Mouse (Mus musculus) urinary bladder, postnatal 25 days (tissue): Measurements from ENCODE around the gene Gxylt1.
"Not testable (repeated sequence)": the region's sequence is repeated elsewhere in the genome, so short reads cannot be mapped to it uniquely, and the experiment has no call there.

ENCODE experiments used
- DNase-seq: peaks from one replicate; pipeline ENCODE4 v3.0.0; 2022; ENCODE audit warnings: low spot score

Gxylt1 gene

GRCm38 (mm10) chr15:93262818-93263217 lies 12.2 kb downstream of the Gxylt1 start:
- DNase-seq: no peak

- no peak for DNase-seq
Observed at GRCm38 (mm10) chr15:93262274-93262673, 12.7 kb downstream of the Gxylt1 start.

DNA sequence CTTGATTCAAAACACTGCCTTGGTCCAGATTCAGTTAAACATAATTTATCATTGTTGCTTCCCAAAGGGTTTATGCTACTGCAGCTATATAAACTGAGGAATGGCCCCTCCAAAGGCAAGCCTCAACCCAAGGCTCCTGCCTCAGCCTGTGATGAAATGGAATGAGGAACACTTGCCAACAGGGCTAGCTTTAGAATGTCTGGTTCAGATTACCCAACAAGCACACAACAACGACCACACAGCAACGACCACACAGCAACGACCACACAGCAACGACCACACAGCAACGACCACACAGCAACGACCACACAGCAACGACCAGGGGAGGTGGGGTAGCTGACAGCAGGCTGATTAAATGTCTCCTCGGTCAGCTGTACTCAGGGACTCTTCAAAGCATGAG lies 15.0 kb downstream of the Gxylt1 start:
- no peak for DNase-seq

GRCm38 (mm10) chr15:93255295-93255694 lies 19.7 kb downstream of the Gxylt1 start:
- DNase-seq: no peak

- no peak for DNase-seq
Observed at GRCm38 (mm10) chr15:93253172-93253571, 21.8 kb downstream of the Gxylt1 start.

GRCm38 (mm10) chr15:93252396-93252795 lies 22.6 kb downstream of the Gxylt1 start:
- DNase-seq: no peak

DNA sequence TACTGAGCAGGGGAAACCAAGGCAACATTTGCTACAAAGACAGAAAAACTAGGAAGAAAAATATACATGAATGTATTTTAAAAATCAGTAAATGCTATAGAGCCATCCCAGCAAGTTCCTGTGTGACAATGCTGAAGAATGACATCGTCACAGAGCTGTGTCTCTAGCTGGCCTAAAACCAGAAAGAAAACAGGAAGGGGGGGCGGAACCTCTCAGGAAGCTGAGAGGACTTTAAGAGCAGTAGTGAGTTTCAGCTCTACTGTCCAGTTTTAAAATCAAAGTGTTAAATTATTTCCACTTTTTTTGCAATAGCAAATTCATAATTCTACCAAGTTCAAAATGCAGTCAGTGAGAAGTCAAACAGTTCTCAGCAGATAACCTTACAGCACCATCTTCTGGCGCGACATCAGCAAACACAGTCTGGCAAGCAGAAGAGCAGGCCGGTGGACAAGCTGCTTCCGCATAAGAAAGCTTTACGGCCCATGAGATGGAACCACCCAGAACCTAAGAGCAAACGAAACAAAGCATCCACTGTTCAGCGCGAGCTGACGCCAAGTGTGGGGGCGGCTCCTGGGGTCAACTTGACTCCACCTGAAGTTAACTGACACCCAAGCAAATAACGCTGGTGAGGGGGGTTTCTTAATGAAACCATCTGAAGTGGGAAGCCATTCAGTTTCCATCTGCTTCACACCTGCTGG lies 23.3 kb downstream of the Gxylt1 start:
- DNase-seq: no peak

GRCm38 (mm10) chr15:93243202-93243601 lies 31.8 kb downstream of the Gxylt1 start:
- no peak for DNase-seq

DNA sequence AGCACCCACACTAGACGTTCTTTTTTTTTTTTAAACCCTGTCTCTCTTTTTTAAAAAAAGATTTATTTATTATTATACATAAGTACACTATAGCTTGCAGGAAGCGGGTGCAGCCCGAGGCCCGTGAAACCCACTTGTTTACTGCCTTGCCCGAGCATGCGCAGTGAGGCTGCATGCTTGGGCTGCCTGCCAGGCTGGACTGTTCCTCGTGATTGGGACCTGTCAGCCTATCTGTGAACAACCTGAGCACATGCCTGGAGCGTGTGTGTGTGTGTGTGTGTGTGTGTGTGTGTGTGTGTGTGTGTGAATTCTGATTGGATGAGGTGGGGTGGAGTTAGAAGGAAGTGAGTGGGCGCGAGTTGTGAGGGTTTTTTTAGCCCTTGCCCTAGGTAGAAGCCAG lies 38.5 kb downstream of the Gxylt1 start:
- not testable (repeated sequence) for DNase-seq

DNA sequence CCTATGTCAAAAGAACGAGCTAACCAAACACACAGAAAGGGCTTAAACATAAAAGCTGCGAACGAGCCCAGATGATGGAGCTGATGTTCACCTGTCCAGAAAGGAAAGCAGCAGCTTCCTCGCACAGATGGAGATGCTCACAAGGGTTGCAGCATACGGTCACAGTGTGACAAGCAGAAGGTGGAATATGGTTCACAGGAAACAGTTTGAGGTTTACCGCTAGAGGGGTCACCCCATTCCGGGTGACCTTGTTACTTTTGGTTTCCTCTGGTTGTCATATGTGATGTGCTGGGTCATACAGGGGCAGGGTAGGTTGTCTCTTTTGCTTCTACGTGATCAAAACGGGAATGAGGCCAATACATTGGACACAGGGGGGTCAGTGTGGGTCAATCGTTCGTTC lies 46.0 kb downstream of the Gxylt1 start:
- no peak for DNase-seq

DNA sequence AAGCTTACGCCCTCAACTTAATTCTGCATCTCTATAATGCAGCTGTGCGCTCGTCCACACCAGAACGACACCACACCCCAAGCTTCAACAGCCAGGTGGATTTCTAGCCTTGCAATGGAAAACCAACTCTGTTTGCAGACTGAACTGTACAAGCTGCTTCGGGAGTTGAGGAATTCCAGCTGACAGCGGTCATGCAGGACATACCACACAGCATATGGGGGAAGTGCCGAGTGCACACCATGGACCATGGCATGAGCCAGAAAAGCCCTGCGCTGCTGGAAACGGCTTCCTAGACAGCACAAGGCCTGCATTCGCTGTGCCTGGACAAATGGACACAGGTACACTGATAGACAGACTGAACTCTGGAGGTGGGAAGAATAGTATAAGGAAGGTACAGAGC lies 46.6 kb downstream of the Gxylt1 start:
- DNase-seq: no peak

DNA sequence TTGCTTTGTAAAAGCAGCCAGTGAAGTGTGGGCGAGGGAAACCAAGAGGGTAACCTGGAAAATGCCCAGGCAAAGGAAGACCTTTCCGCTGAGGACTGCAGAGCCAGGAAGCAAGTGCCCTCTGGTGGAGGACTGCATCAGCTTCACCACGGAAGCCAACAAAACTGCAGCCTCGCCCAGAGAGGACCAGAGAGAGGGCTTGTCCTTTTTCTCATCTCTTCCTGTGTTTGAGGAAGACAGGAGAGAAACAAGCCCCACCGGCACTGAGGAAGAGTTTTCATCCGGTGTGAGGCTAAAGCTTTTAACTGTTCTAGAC lies 47.3 kb downstream of the Gxylt1 start:
- no peak for DNase-seq

DNA sequence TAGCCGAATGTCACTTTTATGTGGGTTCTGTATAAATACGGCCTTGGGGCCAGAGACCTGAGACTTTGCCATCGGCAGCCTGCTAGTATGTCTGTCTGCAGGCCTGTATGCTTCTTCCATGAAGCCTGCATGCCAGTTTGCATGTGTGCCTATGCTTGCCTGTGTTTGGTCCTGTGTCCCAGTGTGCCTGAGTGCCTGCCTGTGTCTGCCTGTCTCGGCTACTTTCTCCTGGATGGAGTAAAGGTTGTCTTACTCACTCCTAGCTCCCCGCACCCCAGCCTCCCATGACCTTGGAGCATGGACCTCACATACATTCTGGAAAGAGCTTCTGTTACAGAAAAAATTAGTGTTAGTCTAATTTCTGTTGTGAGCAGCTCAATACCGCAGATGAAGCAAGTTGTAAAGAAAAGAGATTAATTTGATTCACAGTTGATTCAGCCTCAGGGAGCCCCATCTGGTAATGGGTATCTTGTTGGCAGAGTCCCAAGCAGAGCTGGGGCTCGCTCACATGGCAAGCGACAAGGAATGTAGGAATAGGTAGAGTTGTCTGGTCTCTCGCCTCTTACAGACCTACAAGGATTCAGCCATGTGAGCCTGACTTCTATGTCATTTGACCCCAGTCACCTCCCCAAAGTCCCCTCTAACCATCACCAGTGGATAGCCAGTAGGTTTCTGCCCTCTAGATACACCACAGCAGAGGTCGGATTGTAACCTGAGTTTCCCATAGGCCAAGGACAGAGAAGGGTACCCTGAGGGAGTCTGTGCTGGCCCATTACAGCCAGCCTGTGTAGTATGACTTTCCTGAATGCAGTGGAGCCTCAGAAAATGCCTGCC lies 47.8 kb downstream of the Gxylt1 start:
- no peak for DNase-seq

DNA sequence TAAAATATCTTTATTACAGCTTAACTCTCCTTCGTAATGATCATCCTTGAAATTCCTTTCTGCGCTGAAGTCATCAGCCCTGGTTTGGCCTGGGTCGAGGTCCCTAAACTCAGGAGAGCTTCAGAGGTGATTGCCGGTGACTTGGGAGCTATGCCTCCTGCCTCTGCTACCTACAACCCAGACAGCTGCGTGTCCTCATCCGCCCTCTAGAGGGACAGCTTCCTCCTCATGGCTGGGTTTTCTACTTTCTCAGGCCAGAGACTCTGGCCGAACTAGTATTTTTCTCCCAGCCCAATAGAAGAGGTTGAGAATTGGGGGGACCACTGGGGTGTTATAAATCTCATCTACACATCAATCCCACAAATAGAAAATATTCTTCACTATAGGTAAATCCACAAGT lies 52.5 kb downstream of the Gxylt1 start:
- no peak for DNase-seq

DNA sequence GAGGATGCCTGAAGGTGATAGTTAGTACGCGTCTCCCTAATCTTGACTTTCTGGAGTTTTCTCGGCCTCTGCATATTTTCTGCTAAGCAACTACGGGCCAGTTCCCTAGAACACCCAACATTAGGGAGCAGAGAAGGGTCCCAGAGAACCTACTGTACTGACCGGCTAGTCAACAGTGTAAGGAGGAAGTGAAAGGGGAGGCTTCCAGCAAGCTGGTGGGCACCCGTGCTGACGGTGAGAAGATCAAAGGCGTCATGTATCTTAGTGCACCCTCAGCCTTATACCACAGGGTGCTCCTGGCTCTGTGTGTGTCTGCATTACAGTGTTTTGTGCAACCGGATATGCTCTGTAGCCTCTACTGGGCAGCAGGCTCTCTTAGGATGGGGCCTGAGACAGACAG lies 62.4 kb downstream of the Gxylt1 start:
- DNase-seq: no peak

DNA sequence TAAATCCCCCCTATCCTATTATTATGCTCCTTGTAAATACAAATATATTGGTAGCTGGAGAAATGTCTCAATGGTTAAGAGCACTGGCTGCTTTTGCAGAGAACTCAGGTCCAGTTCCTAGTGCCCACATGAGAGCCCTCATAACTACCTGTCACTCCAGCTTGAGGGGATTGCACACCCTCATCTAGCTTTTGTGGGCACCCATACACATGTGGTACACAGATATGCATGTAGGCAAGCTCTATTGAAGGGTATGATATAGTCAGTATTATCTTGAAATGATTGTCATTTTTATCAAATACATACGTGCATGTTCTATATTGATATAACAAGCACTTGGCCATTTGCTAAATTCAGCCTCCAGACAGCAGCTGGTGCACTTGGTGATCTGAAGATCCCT lies 70.1 kb downstream of the Gxylt1 start:
- DNase-seq: no peak

DNA sequence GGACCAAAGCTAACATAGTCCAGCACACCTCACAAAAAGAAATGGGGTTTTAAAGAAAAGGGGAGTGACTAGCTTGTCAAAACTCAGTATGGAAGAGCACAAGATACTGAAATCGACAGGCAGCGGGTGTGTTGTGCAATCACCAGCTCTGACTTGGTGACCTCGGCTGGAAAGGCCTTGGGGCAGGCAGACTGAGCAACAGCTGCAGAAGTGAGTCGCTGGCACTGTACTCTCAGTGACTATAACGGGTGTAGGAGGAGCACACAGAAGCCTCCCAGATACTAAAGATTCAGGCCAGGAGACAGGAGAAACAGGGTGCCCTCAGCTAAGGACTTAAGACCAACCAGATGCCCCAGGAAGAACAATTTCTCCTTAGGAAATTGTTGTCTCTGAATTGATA lies 73.0 kb downstream of the Gxylt1 start:
- no peak for DNase-seq

- no peak for DNase-seq
Observed at GRCm38 (mm10) chr15:93191387-93192145, 83.4 kb downstream of the Gxylt1 start.
